Mouse (Mus musculus): ENCODE measurements around the gene Lhx8. TPM values are rescaled to one million over a fixed set of nuclear protein-coding genes. Genes with fewer than 3 reads are reported as not detected.

Gene Lhx8
- total and polyA plus RNA-seq, 3 experiments = 0.16 TPM; not detected in 2

- ATAC-seq (ENCODE audit: extremely low read depth, insufficient number of reproducible peaks, low FRiP score, poor library complexity, severe bottlenecking) (no peak), DNase-seq (ENCODE audit: low spot score) (no peak)
- H3K4me1 ChIP-seq (ENCODE audit: insufficient read depth, low read depth, low read length) = no peaks in the 10 kb centered on the region
- H3K27me3 ChIP-seq (ENCODE audit: insufficient read depth, low read length) = no peaks in the 10 kb centered on the region
- no peak for TF ChIP-seq GATA1 (IDR thresholded peaks at IDR 0.05; ENCODE audit: borderline replicate concordance, low read length)
- TF ChIP-seq GATA2 (IDR thresholded peaks at IDR 0.05; ENCODE audit: borderline replicate concordance, low read depth, low read length) = no peak
- no peak for TF ChIP-seq TAL1 (conservative IDR thresholded peaks at IDR 0.05; ENCODE audit: low read depth, low read length)
- no peak for TF ChIP-seq POLR2AphosphoS5 (IDR thresholded peaks at IDR 0.05; ENCODE audit: insufficient replicate concordance, low read depth, low read length)
- no peak for TF ChIP-seq CTCF (IDR thresholded peaks at IDR 0.05; ENCODE audit: low read depth, low read length)
- H3K4me3 ChIP-seq (ENCODE audit: low read depth, low read length) = no peak overlapping the region
- no peaks in the 10 kb centered on the region for H3K36me3 ChIP-seq (replicated peaks)
- peaks cover 49% of the 10 kb centered on the region for H3K9me3 ChIP-seq (replicated peaks)
Measured at GRCm38 (mm10) chr3:154301102-154301501, 29.4 kb downstream of the Lhx8 start.

GRCm38 (mm10) chr3:154300006-154300405 lies 30.5 kb downstream of the Lhx8 start:
- no peaks in the 10 kb centered on the region for H3K36me3 ChIP-seq (replicated peaks)
- H3K4me3 ChIP-seq (ENCODE audit: low read depth, low read length) = no peak overlapping the region
- TF ChIP-seq TAL1 (conservative IDR thresholded peaks at IDR 0.05; ENCODE audit: low read depth, low read length) (no peak), CTCF (IDR thresholded peaks at IDR 0.05; ENCODE audit: low read depth, low read length) (no peak), GATA2 (IDR thresholded peaks at IDR 0.05; ENCODE audit: borderline replicate concordance, low read depth, low read length) (no peak), POLR2AphosphoS5 (IDR thresholded peaks at IDR 0.05; ENCODE audit: insufficient replicate concordance, low read depth, low read length) (no peak), GATA1 (IDR thresholded peaks at IDR 0.05; ENCODE audit: borderline replicate concordance, low read length) (no peak)
- H3K27me3 ChIP-seq (ENCODE audit: insufficient read depth, low read length) = no peaks in the 10 kb centered on the region
- peaks cover 52% of the 10 kb centered on the region for H3K9me3 ChIP-seq (replicated peaks)
- H3K4me1 ChIP-seq (ENCODE audit: insufficient read depth, low read depth, low read length) = no peaks in the 10 kb centered on the region
- no peak for ATAC-seq (ENCODE audit: extremely low read depth, insufficient number of reproducible peaks, low FRiP score, poor library complexity, severe bottlenecking)
- DNase-seq (ENCODE audit: low spot score) = no peak

DNA sequence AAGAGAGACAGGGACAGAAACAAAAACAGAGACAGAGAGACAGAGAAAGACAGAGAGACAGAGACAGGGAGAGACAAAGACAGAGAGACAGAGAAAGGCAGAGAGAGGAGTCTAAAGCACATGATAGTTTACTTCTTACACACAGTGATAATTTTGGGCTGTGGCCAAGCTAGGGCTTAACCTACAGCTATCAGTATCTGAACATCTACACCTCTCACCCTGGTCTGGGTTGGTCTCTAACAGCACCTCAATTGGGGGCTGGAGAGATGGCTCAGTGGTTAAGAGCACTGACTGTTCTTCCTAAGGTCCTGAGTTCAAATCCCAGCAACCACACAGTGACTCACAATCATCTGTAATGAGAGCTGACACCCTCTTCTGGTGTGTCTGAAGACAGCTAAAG lies 32.0 kb downstream of the Lhx8 start:
- Histone ChIP-seq H3K27me3 (ENCODE audit: insufficient read depth, low read length) (no peaks in the 10 kb centered on the region), H3K4me1 (ENCODE audit: insufficient read depth, low read depth, low read length) (no peaks in the 10 kb centered on the region), H3K9me3 (replicated peaks) (peaks cover 58% of the 10 kb centered on the region), H3K4me3 (ENCODE audit: low read depth, low read length) (no peak overlapping the region), H3K36me3 (replicated peaks) (no peaks in the 10 kb centered on the region)
- TF ChIP-seq GATA1 (IDR thresholded peaks at IDR 0.05; ENCODE audit: borderline replicate concordance, low read length) (no peak), POLR2AphosphoS5 (IDR thresholded peaks at IDR 0.05; ENCODE audit: insufficient replicate concordance, low read depth, low read length) (no peak), TAL1 (conservative IDR thresholded peaks at IDR 0.05; ENCODE audit: low read depth, low read length) (no peak), GATA2 (IDR thresholded peaks at IDR 0.05; ENCODE audit: borderline replicate concordance, low read depth, low read length) (no peak), CTCF (IDR thresholded peaks at IDR 0.05; ENCODE audit: low read depth, low read length) (no peak)
- no peak for ATAC-seq (ENCODE audit: extremely low read depth, insufficient number of reproducible peaks, low FRiP score, poor library complexity, severe bottlenecking)
- DNase-seq (ENCODE audit: low spot score) = no peak

GRCm38 (mm10) chr3:154297499-154297898 lies 33.0 kb downstream of the Lhx8 start:
- Histone ChIP-seq H3K36me3 (replicated peaks) (no peaks in the 10 kb centered on the region), H3K4me3 (ENCODE audit: low read depth, low read length) (no peak overlapping the region), H3K9me3 (replicated peaks) (peaks cover 64% of the 10 kb centered on the region), H3K4me1 (ENCODE audit: insufficient read depth, low read depth, low read length) (no peaks in the 10 kb centered on the region), H3K27me3 (ENCODE audit: insufficient read depth, low read length) (no peaks in the 10 kb centered on the region)
- TF ChIP-seq GATA1 (IDR thresholded peaks at IDR 0.05; ENCODE audit: borderline replicate concordance, low read length) (no peak), CTCF (IDR thresholded peaks at IDR 0.05; ENCODE audit: low read depth, low read length) (no peak), TAL1 (conservative IDR thresholded peaks at IDR 0.05; ENCODE audit: low read depth, low read length) (no peak), POLR2AphosphoS5 (IDR thresholded peaks at IDR 0.05; ENCODE audit: insufficient replicate concordance, low read depth, low read length) (no peak), GATA2 (IDR thresholded peaks at IDR 0.05; ENCODE audit: borderline replicate concordance, low read depth, low read length) (no peak)
- no peak for ATAC-seq (ENCODE audit: extremely low read depth, insufficient number of reproducible peaks, low FRiP score, poor library complexity, severe bottlenecking)
- DNase-seq (ENCODE audit: low spot score) = no peak

DNA sequence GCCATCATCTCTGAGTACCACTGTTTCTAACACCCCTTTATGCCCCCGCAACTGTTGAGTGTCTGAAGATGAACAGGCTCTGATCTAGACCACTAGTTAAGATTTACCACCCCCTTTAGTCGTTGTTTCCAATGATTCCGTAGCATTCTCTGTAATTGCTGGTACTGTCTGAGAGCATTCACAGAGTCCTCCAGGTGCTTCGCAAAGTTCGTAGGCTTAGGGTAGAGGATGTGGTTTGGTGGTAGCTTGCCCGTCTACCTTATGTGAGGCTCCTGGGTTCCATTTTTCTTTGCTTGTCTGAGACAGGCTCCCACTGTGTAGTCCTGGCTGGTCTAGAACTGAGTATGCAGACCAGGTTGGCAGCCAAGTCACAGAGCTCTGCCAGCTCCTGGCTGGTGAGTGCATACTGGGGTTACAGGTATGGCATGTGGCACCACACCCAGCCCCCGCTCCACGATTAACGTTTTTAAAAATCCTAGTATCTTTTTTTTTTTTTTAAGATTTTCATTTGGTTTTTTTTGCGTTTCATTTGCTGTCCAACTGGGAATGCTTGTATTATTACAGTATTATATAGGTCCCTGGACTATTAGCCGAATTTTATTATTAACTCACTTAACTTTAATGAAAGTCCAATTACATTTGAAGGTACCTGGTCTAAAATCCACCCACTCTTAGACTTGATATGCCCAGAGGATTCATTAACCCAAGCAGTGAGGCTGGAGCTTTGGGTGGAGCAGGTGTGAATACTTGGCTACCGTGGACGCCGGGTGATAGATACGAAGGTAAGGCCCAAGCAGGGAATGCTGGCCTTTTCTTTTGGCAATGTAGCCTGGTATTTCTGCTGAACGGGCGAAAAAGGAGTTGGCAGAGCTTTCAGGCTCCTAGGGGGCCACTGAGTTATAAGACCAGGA lies 35.3 kb downstream of the Lhx8 start:
- Histone ChIP-seq H3K4me3 (ENCODE audit: low read depth, low read length) (no peak overlapping the region), H3K36me3 (replicated peaks) (no peaks in the 10 kb centered on the region), H3K27me3 (ENCODE audit: insufficient read depth, low read length) (no peaks in the 10 kb centered on the region), H3K9me3 (replicated peaks) (peaks cover 75% of the 10 kb centered on the region), H3K4me1 (ENCODE audit: insufficient read depth, low read depth, low read length) (no peaks in the 10 kb centered on the region)
- ATAC-seq (ENCODE audit: extremely low read depth, insufficient number of reproducible peaks, low FRiP score, poor library complexity, severe bottlenecking) = no peak
- TF ChIP-seq GATA1 (IDR thresholded peaks at IDR 0.05; ENCODE audit: borderline replicate concordance, low read length) (no peak), GATA2 (IDR thresholded peaks at IDR 0.05; ENCODE audit: borderline replicate concordance, low read depth, low read length) (no peak), CTCF (IDR thresholded peaks at IDR 0.05; ENCODE audit: low read depth, low read length) (no peak), TAL1 (conservative IDR thresholded peaks at IDR 0.05; ENCODE audit: low read depth, low read length) (no peak), POLR2AphosphoS5 (IDR thresholded peaks at IDR 0.05; ENCODE audit: insufficient replicate concordance, low read depth, low read length) (no peak)
- no peak for DNase-seq (ENCODE audit: low spot score)

- Histone ChIP-seq H3K4me1 (ENCODE audit: insufficient read depth, low read depth, low read length) (no peaks in the 10 kb centered on the region), H3K9me3 (replicated peaks) (peaks cover 68% of the 10 kb centered on the region), H3K27me3 (ENCODE audit: insufficient read depth, low read length) (no peaks in the 10 kb centered on the region), H3K4me3 (ENCODE audit: low read depth, low read length) (no peak overlapping the region), H3K36me3 (replicated peaks) (no peaks in the 10 kb centered on the region)
- ATAC-seq (ENCODE audit: extremely low read depth, insufficient number of reproducible peaks, low FRiP score, poor library complexity, severe bottlenecking) (no peak), DNase-seq (ENCODE audit: low spot score) (no peak)
- TF ChIP-seq TAL1 (conservative IDR thresholded peaks at IDR 0.05; ENCODE audit: low read depth, low read length) (no peak), GATA1 (IDR thresholded peaks at IDR 0.05; ENCODE audit: borderline replicate concordance, low read length) (no peak), GATA2 (IDR thresholded peaks at IDR 0.05; ENCODE audit: borderline replicate concordance, low read depth, low read length) (no peak), POLR2AphosphoS5 (IDR thresholded peaks at IDR 0.05; ENCODE audit: insufficient replicate concordance, low read depth, low read length) (no peak), CTCF (IDR thresholded peaks at IDR 0.05; ENCODE audit: low read depth, low read length) (no peak)
Measured at GRCm38 (mm10) chr3:154293839-154294490, 36.5 kb downstream of the Lhx8 start.

Data from G1E (cell line).